ENCODE assay signal across 9 mouse cellular contexts in the genomic region with DNA sequence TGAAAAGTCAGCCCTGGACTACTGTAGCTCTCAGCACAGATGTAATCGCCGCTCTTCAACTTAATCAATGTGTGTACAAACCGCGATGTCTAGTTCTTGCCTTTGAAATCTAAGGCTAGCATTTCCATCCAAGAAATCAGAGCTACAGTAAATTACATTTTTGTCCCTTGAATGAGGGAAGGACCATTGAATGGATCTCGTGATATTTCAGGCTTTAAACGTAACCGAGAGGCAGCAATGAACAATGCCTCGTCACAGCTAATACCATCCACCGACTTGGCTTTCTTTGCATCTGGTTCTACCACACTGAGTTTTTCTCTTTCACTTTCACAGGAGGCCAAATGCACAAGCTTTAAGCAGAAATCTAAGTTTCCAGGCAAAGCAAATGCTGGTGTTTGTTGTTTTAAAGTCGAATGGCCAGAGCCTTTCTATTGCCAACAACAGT. TPM values are rescaled to one million over a fixed set of nuclear protein-coding genes. Genes with fewer than 3 reads are reported as not detected.
DNase-seq lines count a peak whose midpoint lies in the region; ATAC-seq and TF ChIP-seq lines count a peak whose summit lies in the region.
"Had no signal": no experiment of that assay in that cellular context is flagged by ENCODE, and none has a peak within 500 bp of the region (broad histone marks: within the 10 kb centered on the region; RNA-seq: fewer than 3 reads in every experiment).

No protein-coding gene starts in this region.

- no peak for DNase-seq in testis, postnatal 14 days (ENCODE audit: low spot score)
- DNase-seq in heart, embryonic 10.5 days (ENCODE audit: low spot score), result no peak
- peak; percentile 55 for DNase-seq in limb, embryonic 11.5 days (ENCODE audit: low spot score)
- no peak for DNase-seq in urinary bladder, postnatal 4 days (ENCODE audit: low spot score in 2 of 2)
- no peak for DNase-seq in cerebellum, adult 2 months
- no peak for DNase-seq in right cerebral cortex, postnatal 10 days (ENCODE audit: low spot score in 2 of 2)

- TF ChIP-seq POLR2A in testis, adult 2 months (IDR thresholded peaks at IDR 0.05; ENCODE audit: control insufficient read depth, low read depth, low read length), result no peak
- no peak for TF ChIP-seq POLR2A in cerebellum, adult 2 months (IDR thresholded peaks at IDR 0.05; ENCODE audit: borderline replicate concordance, insufficient read depth, low read length)

- H3K9me3 ChIP-seq in heart, embryonic 10.5 days, result no peaks in the 10 kb centered on the region
- no peaks in the 10 kb centered on the region for H3K9me3 ChIP-seq in limb, embryonic 11.5 days (ENCODE audit: control insufficient read depth, low read length)

- no peak overlapping the region for H3K4me3 ChIP-seq in testis, adult 2 months (ENCODE audit: control insufficient read depth, low read depth, low read length)
- H3K4me3 ChIP-seq in heart, embryonic 10.5 days, result peak overlapping the region; percentile 98
- H3K4me3 ChIP-seq in limb, embryonic 11.5 days (ENCODE audit: low read depth, low read length), result peak overlapping the region; percentile 14; the same call in 1 of the 2 replicates
- no peak overlapping the region for H3K4me3 ChIP-seq in cerebellum, adult 2 months (replicated peaks; ENCODE audit: insufficient read depth, low read depth, low read length)

- peaks cover 6% of the 10 kb centered on the region for H3K4me1 ChIP-seq in testis, adult 2 months (ENCODE audit: control insufficient read depth, insufficient read depth, low read length)
- peaks cover 30% of the 10 kb centered on the region for H3K4me1 ChIP-seq in heart, embryonic 10.5 days
- H3K4me1 ChIP-seq in limb, embryonic 11.5 days (ENCODE audit: control insufficient read depth, insufficient read depth, low read length), result peaks cover 16% of the 10 kb centered on the region
- H3K4me1 ChIP-seq in cerebellum, adult 2 months (ENCODE audit: control insufficient read depth, insufficient read depth, low read length), result peaks cover 2% of the 10 kb centered on the region; the same call in 1 of the 2 replicates

- no peaks in the 10 kb centered on the region for H3K27me3 ChIP-seq in testis, adult 2 months (ENCODE audit: control insufficient read depth, insufficient read depth, low read length)
- no peaks in the 10 kb centered on the region for H3K27me3 ChIP-seq in heart, embryonic 10.5 days (ENCODE audit: insufficient read depth, poor library complexity, severe bottlenecking)
- H3K27me3 ChIP-seq in limb, embryonic 11.5 days (ENCODE audit: control insufficient read depth, insufficient read depth, low read length), result no peaks in the 10 kb centered on the region
- H3K27me3 ChIP-seq in cerebellum, adult 2 months (ENCODE audit: control insufficient read depth, insufficient read depth, low read length), result no peaks in the 10 kb centered on the region

- TF ChIP-seq CTCF in testis, adult 2 months (IDR thresholded peaks at IDR 0.05; ENCODE audit: control insufficient read depth, insufficient read depth, insufficient replicate concordance, low read depth, low read length), result no peak
- no peak for TF ChIP-seq CTCF in cerebellum, adult 2 months (IDR thresholded peaks at IDR 0.05; ENCODE audit: borderline replicate concordance, insufficient read depth, low read depth, low read length)

- 8% methylated on average over 10 of the region's 10 CpGs for WGBS in heart, embryonic 10.5 days
- WGBS in limb, embryonic 11.5 days, result 7% methylated on average over 10 of the region's 10 CpGs
- WGBS in cerebellum, adult 2 months, result 57% methylated on average over 10 of the region's 10 CpGs

- H3K36me3 ChIP-seq in testis, adult 2 months (ENCODE audit: control insufficient read depth, insufficient read depth, low read length), result no peaks in the 10 kb centered on the region
- no peaks in the 10 kb centered on the region for H3K36me3 ChIP-seq in heart, embryonic 10.5 days
- no peaks in the 10 kb centered on the region for H3K36me3 ChIP-seq in limb, embryonic 11.5 days (ENCODE audit: control insufficient read depth, insufficient read depth, low read length)

- peak overlapping the region; percentile 53 for H3K9ac ChIP-seq in limb, embryonic 11.5 days (ENCODE audit: low read length)

- H3K27ac ChIP-seq in testis, adult 2 months (ENCODE audit: control insufficient read depth, insufficient read depth, low read depth, low read length), result peak overlapping the region; percentile 32; the same call in 1 of the 2 replicates
- H3K27ac ChIP-seq in heart, embryonic 10.5 days, result peak overlapping the region; percentile 100
- peak overlapping the region; percentile 43 for H3K27ac ChIP-seq in limb, embryonic 11.5 days (replicated peaks; ENCODE audit: low read depth, low read length)
- no peak overlapping the region for H3K27ac ChIP-seq in cerebellum, adult 2 months (ENCODE audit: insufficient read depth, low read length)

- peak overlapping the region; percentile 91 for H3K4me2 ChIP-seq in limb, embryonic 11.5 days (ENCODE audit: low read depth, severe bottlenecking)

- no peak for ATAC-seq in limb, embryonic 11.5 days (ENCODE audit: insufficient number of reproducible peaks, low FRiP score, low TSS enrichment, low read depth)
- peak; percentile 57 for ATAC-seq in neutrophil, adult 5-6 weeks (ENCODE audit: extremely low read depth, insufficient number of reproducible peaks, low FRiP score, poor library complexity, severe bottlenecking)

RNA-seq across cellular contexts. Expression of a gene that starts 1.7 kb away (rescaled TPM):
- 0.06 and 0.23 TPM in 2 replicates for polyA plus RNA-seq in testis, adult 2 months (2012; rRNA removed)
- polyA plus RNA-seq in heart, embryonic 10.5 days (2016; fragmentation: Nextera tagmentation; extraction: Ambion mirVana), result 6.7 and 9.4 TPM in 2 replicates
- polyA plus RNA-seq in limb, embryonic 11.5 days (2014; fragmentation: Nextera tagmentation; extraction: Ambion mirVana), result 11.7 and 13.8 TPM in 2 replicates
- total RNA-seq in neutrophil, adult 5-6 weeks (2017), result 0.23 and 0.37 TPM in 2 replicates
- 4.8 and 5.7 TPM in 2 replicates for polyA plus RNA-seq in cerebellum, adult 2 months (2012; rRNA removed)

RNA-seq across cellular contexts. Expression of a gene that starts 4.5 kb away (rescaled TPM):
- 155 and 165 TPM in 2 replicates for polyA plus RNA-seq in testis, adult 2 months (2012; rRNA removed)
- 39.8 and 54.8 TPM in 2 replicates for polyA plus RNA-seq in heart, embryonic 10.5 days (2016; fragmentation: Nextera tagmentation; extraction: Ambion mirVana)
- polyA plus RNA-seq in limb, embryonic 11.5 days (2014; fragmentation: Nextera tagmentation; extraction: Ambion mirVana), result 45.3 and 46.3 TPM in 2 replicates
- total RNA-seq in neutrophil, adult 5-6 weeks (2017), result 84.6 and 95.8 TPM in 2 replicates
- polyA plus RNA-seq in cerebellum, adult 2 months (2012; rRNA removed), result 45.6 and 46.7 TPM in 2 replicates

RNA-seq across cellular contexts. Expression of a gene that starts 13.0 kb away (rescaled TPM):
- 0.07 and 0.29 TPM in 2 replicates for polyA plus RNA-seq in testis, adult 2 months (2012; rRNA removed)
- 14.5 and 14.9 TPM in 2 replicates for polyA plus RNA-seq in heart, embryonic 10.5 days (2016; fragmentation: Nextera tagmentation; extraction: Ambion mirVana)
- polyA plus RNA-seq in limb, embryonic 11.5 days (2014; fragmentation: Nextera tagmentation; extraction: Ambion mirVana), result 10.4 and 11.9 TPM in 2 replicates
- total RNA-seq in neutrophil, adult 5-6 weeks (2017), result 0.12 TPM in 1 of 2 replicates, not detected in the other
- 2.6 and 3.0 TPM in 2 replicates for polyA plus RNA-seq in cerebellum, adult 2 months (2012; rRNA removed)

RNA-seq across cellular contexts. Expression of a gene that starts 53.8 kb away (rescaled TPM):
- 553 and 559 TPM in 2 replicates for polyA plus RNA-seq in testis, adult 2 months (2012; rRNA removed)
- polyA plus RNA-seq in heart, embryonic 10.5 days (2016; fragmentation: Nextera tagmentation; extraction: Ambion mirVana), result not detected in 2 replicates
- not detected in 2 replicates for polyA plus RNA-seq in limb, embryonic 11.5 days (2014; fragmentation: Nextera tagmentation; extraction: Ambion mirVana)
- not detected in 2 replicates for total RNA-seq in neutrophil, adult 5-6 weeks (2017)
- not detected in 2 replicates for polyA plus RNA-seq in cerebellum, adult 2 months (2012; rRNA removed)
- total RNA-seq: adrenal gland, adult 18-20 months had no signal

Comparison
In these comparisons a context has a peak if more than half of its experiments do, and no peak if none do; other contexts are left out.
1. H3K4me3 ChIP-seq: peak in heart, embryonic 10.5 days (single experiment) and limb, embryonic 11.5 days (single experiment); none in testis, adult 2 months (single experiment) and cerebellum, adult 2 months (single experiment).